Mouse (Mus musculus) brown adipose tissue, adult 24 weeks (tissue): ENCODE data around the gene Tmem79. TPM values are rescaled to one million over a fixed set of nuclear protein-coding genes. Genes with fewer than 3 reads are reported as not detected.

Experiments used
- H3K27ac ChIP-seq: fragments of 200-500 bp; replicated peaks from 2 replicates; pipeline ENCODE4 v1.5.1; 2012; ENCODE audit warnings: low read depth, mild to moderate bottlenecking, low read length
- H3K4me1 ChIP-seq: fragments of 200-500 bp; 2 replicates; pipeline ENCODE4 v1.6.1; 2012; ENCODE audit warnings: low read length, mixed read lengths; ENCODE audit not compliant: control insufficient read depth, insufficient read depth, insufficient read length
- H3K4me3 ChIP-seq: fragments of 200-500 bp; 2 replicates; pipeline ENCODE4 v1.5.1; 2012; ENCODE audit warnings: low read depth, mild to moderate bottlenecking, low read length, moderate library complexity; ENCODE audit not compliant: insufficient read depth
- polyA plus RNA-seq: library from polyadenylated mRNA; stranded (reverse); fragments of >200 nt; gene quantifications from 2 replicates; pipeline ENCODE4 v1.2.4, GENCODE M21; 2012; ENCODE audit not compliant: missing spikeins, insufficient read depth, insufficient read length

The Tmem79 gene
- polyA plus RNA-seq, 1 experiment: 89.9 TPM

DNA sequence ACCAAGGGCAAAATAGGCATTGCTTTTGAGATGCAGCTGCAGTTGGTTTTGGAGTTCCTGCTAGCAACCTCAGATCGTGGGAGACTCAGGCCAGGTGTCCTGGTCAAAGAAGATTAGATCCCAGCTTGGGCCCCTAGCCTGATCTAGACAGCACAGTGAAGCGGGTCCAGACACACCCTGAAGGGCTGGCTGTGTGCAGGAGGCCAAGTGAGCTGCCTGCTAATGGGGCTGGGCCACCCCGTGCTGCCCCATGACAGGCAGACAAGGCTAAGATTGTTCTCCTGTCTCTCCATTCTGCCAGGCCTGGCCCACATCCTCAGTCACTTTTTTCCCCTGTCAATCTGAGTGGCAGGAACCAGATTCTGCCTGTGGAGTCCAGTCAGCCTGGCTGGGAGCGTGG lies 27.8 kb upstream of the Tmem79 start:
- H3K27ac ChIP-seq: no peak overlapping the region
- no peak overlapping the region for H3K4me3 ChIP-seq
- H3K4me1 ChIP-seq: peaks cover 2% of the 10 kb centered on the region; the same call in 1 of the 2 replicates

DNA sequence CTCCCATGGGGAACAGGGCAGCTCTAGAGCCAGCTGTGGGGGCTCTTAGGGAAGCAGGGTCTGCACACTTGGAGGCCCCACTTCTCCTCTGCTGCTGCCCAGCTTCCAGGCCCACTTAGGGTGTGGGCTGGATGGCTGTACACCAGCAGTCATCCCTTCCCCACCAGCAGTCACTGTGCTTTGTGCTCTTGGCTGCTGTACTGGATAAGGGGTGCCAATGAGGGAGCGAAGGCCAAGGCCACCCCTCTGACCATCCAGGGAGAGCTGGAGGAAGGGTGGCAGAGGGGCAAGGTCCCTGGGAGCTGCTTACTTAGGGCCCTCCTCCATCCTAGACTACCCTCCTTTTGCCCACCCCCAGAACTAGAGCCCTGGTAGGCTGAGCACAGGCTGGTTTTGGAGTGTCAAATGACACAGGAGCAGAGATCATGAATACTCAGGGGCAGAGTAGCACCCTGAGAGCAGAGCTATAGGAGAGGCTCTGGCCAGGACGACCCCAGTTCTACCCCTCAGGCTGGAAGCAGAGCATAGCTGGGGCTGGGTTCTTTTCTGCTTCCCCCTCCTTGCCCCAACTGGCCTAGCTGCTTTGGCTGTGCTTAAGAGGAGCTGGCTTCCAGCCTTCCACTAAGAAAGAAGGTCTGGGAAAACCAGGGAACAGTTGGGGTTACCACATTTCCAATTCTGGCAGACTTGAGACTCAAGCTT lies 25.8 kb upstream of the Tmem79 start:
- 0 out of 2 replicates have a peak overlapping the region, but pooled peaks have one; percentile 15 for H3K27ac ChIP-seq
- H3K4me1 ChIP-seq: peaks cover 2% of the 10 kb centered on the region; the same call in 1 of the 2 replicates
- H3K4me3 ChIP-seq: no peak overlapping the region

DNA sequence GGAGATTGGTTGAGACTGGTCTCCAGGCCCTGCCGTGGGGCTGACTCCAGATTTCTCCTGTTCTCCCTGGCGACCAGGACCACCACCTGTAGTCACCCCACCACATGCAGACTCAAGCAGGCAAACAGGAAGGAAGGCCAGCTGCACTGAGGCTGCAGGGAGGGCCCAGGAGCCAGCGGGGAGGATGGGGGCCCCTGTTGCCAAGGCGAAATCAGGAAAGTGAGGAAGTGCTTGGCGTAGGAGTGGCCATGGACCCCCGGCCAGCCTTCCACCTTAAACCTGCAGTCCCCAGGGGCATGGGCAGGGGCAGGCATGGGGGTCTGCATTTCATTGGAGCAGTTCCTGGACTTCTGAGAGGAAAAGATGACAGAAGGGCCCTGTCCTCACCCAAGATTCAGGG lies 25.1 kb upstream of the Tmem79 start:
- Histone ChIP-seq H3K4me1 (peaks cover 5% of the 10 kb centered on the region; the same call in 1 of the 2 replicates), H3K4me3 (no peak overlapping the region), H3K27ac (no peak overlapping the region)

DNA sequence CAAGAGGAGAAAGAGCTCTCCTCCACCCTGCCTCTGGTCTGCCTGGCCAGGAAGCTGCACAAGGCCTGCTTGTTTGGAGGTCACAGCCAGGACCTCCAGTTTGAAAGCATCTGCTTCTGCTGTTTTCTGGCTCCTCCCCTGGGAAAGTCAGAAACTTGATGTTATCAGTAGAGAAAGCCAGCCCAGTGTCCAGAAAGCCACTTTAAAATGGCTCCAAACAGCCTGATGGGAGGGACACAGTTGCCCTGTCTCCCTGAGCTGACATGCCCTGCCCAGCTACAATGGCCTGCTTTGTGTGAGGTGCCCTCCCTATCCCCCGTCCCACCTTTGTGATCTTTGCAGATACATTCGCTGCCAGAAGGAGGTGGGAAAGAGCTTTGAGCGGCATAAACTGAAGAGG lies 24.0 kb upstream of the Tmem79 start:
- Histone ChIP-seq H3K27ac (no peak overlapping the region), H3K4me1 (peaks cover 8% of the 10 kb centered on the region; the same call in 1 of the 2 replicates), H3K4me3 (no peak overlapping the region)

DNA sequence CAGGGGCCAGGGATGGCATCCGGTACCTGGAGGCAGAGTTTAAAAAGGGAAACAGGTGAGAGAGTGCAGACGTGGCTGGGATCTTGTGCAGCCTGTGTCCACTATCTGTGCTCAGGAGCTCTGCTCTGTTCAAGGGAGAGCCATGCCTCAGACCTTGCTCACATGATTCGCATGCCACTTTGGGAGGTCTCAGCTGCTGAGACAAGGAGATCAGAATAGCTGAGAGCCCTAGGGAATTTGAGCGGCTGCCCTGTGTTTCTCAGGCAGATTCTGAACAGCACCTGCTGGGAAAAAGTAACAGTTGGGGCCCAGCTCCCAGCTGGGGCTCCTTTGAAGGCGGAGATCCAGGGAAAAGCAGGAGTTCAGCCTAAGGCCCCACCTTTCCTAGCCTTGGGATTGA lies 23.6 kb upstream of the Tmem79 start:
- H3K4me1 ChIP-seq: peaks cover 5% of the 10 kb centered on the region; the same call in 1 of the 2 replicates
- no peak overlapping the region for H3K4me3 ChIP-seq
- H3K27ac ChIP-seq: no peak overlapping the region

DNA sequence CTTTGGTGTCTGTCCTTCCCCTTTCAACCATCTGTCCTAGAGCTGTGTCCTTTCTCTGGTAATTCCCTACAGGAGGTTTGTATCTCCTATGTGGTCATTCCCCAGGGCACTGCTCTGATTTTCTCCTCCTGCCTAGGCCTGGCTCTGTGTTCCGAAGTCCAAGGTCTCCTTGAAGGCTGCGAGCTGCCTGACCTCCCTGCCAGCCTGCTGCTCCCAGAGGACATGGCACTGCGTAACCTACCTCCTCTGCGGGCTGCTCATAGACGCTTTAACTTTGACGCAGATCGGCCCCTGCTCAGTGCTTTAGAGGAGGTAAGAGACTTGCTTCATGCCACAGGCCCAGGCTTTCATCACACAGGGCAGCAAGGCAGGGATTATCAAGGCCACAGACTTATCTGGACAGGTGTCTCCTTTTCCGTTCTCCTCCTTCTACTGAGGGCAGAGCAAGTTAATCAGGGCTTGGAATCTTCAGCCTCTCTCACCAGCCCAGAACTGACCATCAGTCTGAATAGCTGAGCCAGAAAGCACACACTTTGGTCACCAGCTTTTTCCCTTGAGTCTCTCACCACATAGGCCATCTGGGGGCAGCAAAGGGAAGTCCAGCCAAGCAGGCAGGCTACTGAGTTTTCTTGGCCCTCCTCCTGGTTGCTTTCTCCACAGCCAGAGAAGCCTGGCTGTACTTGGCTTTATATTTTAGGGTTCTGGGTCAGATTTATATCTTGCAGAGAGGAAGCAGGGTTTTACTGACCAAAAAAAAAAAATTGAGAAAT lies 18.6 kb upstream of the Tmem79 start:
- no peak overlapping the region for H3K4me3 ChIP-seq
- peaks cover 9% of the 10 kb centered on the region for H3K4me1 ChIP-seq
- peak overlapping the region; percentile 96 for H3K27ac ChIP-seq

DNA sequence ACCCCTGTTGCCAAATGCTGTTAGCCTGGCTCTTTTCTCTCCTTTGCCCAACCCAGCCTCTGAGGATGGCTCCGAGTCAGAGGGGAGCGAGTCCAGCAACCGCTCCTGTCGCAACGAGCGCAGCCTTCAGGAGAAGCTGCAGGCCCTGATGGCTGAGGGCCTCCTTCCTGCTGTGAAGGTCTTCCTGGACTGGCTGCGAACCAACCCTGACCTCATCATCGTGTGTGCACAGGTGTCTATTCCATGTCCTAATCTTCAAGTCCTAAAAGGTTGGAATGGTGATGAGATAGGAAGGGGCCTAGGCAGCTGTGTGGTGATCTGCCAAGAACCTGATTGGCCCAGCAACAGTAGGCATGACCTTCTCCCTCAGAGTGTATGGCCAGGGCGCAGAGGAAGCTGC lies 17.0 kb upstream of the Tmem79 start:
- no peak overlapping the region for H3K4me3 ChIP-seq
- H3K27ac ChIP-seq: peak overlapping the region; percentile 91
- peaks cover 9% of the 10 kb centered on the region for H3K4me1 ChIP-seq

DNA sequence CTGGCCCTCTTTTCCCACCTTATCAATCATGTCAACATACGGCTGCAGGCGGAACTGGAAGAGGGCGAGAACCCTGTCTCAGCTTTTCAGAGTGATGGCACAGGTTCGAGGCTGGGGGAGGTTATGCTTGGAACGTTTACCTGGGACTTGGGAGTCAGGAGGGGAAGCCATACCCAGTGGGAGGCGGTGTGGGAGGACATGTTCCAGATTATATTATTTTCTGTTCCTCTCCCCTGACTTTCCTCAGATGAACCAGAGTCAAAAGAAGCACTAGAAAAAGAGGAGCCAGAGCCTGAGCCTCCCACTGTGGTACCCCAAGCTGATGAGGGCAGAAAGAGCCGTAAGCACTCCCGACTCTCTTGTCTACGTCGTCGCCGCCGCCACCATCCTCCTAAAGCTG lies 14.8 kb upstream of the Tmem79 start:
- no peak overlapping the region for H3K27ac ChIP-seq
- H3K4me3 ChIP-seq: no peak overlapping the region
- H3K4me1 ChIP-seq: peaks cover 4% of the 10 kb centered on the region; the same call in 1 of the 2 replicates

DNA sequence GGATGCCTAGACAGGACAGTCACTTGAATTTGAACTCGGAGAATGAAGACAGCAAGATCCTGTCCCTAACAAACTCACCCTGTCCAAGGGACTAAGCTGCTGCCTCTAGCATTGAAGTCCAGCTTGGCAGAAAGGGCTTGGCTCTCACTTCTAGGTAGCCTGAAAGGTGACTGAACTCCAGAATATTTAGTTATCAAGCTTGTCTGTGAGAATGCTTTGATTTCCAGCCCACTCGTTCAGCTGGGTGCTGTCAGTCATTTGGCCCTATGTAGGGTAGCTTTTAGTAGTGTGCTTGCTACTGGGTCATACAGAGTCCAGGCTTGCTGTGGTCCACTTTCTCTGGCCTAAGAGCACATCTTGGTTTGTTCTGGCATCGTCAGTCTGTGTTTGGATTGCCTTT lies 3.1 kb upstream of the Tmem79 start:
- Histone ChIP-seq H3K27ac (peak overlapping the region; percentile 5; the same call in 1 of the 2 replicates), H3K4me1 (peaks cover 4% of the 10 kb centered on the region; the same call in 1 of the 2 replicates), H3K4me3 (no peak overlapping the region)

DNA sequence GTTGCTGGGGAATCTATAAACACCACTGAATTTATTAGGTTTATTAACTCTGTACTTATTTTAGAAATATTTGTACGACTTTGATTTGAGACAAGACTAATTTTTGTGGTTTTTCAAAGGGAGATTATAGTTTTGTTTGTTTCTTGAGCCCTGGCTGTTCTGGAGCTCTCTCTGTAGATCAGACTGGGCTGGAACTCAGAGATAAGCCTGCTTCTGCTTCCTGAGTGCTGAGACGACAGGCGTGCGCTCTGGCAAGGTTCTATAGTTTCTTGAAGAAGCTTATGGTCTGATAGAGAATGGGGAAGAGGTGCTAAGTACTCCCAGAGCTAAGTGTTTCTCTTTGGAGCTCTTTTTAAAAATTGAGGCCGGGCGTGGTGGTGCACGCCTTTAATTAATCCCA lies 2.4 kb upstream of the Tmem79 start:
- Histone ChIP-seq H3K27ac (no peak overlapping the region), H3K4me1 (peaks cover 4% of the 10 kb centered on the region; the same call in 1 of the 2 replicates), H3K4me3 (no peak overlapping the region)

DNA sequence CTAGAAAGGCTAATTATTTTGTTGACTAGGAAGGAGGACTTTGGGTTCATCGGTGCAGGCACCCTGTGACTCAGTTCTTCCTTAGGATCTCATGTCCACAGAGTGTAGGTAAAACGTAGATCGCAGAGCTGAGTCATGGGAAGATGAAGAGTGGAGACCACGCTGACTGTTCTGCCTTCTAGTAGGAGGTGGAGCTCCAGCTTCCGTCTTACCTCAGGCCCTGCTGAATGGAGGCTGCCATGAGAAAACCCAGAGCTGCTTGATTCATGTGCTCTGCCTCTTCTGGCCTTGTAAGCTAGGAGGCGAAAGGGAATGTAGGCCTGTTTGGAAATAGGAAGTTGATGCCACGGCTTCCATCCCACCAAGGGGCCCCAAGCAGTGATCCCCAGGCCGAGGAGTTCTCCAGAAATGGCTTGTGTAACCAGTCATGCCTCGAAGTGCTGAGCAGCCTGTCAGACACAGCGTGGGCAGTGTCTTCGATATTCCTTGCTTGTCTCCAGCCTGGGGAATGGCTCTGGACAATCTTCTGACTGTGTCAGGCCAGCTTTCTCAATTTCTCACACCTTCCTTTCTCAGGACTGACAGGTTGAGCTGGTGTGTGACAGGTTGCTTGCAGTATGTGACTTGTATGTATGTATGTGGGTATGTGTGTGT lies 1.5 kb upstream of the Tmem79 start:
- Histone ChIP-seq H3K4me3 (peak overlapping the region; percentile 36), H3K27ac (peak overlapping the region; percentile 65), H3K4me1 (peaks cover 8% of the 10 kb centered on the region; the same call in 1 of the 2 replicates)

DNA sequence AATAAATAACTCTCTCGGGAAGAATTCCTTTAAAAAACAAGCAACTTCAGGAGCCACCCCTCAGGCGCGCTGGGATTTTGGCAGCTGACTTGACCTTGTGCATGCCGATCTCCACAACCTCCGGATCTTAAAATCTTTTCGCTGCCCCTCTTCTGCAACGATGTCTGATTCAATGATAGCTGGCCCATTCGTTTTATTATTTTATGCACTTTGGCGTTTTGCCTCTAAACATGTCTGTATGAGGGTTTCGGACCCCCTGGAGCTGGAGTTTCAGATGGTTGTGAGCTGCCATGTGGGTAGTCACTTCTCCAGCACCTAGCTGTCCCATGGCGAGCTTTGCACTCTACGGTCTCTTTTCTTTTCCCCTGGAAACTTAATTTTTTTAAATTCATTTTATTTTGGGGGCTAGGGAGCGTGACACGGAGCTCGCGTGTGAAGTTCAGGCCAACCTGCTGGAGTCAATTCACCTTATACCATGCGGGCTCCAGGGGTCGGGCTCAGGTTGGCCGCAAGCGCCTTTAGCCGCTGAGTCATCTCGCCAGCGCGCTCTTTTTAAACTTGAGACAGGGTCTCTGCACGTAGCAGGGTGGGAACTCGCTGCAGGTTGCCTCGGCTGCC lies 403 bp downstream of the Tmem79 start:
- H3K4me3 ChIP-seq: peak overlapping the region; percentile 93
- peak overlapping the region; percentile 87 for H3K27ac ChIP-seq
- peaks cover 12% of the 10 kb centered on the region; the same call in 1 of the 2 replicates for H3K4me1 ChIP-seq

DNA sequence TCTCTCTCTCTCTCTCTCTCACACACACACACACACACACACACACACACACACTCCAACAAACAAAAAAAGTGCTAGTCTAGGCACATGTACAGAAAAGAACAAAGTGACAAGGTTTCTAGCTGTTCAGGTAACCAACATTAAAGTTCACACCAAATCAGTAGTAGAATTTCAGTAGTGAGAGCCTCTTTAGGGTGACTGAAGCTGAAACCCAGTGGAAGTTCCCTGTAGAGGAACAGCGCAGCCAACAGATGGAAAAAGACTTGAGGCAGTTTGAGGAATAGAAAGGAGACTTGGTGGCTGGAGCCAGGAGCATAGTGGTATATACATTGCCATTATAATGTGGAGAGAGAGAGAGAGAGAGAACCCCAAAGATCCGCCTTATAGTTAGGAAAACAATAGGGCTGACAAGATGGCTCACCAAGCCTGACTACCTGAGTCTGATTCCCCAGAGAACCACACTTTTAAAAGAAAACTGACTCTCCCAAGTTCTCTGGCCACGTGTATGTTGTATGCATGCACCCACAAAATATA lies 979 bp downstream of the Tmem79 start:
- peaks cover 12% of the 10 kb centered on the region; the same call in 1 of the 2 replicates for H3K4me1 ChIP-seq

DNA sequence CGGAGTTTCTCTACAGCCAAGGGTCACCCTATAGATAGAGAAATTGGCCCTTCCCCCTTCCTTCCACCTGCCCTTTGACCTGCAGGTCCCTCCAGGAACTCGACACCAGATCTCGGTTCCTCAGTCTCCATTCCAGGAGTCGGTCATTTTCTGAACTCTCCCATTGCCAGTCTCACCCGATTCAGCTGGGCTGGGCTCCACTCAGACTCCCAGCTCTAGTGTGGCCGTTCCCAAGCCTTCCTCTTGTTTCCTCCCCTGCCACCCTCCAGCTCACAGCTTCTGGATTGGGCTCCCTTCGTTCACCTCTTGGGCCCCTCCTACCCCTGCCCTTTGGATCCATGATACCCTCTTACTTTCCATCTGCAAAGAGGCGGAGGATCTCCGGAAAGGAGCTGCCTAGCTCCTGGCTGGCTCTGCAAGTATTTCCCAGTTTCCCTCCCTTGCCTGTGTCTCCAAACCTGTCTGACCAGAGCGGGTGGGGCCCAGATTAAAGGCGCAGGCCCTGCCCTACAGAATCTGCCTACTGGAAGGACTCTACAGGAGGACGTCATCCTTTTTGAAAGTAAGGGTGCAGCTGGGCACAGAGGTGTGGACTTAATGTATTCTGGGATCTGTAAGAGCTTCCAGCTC lies 1.8 kb downstream of the Tmem79 start:
- Histone ChIP-seq H3K4me1 (peaks cover 12% of the 10 kb centered on the region; the same call in 1 of the 2 replicates), H3K27ac (peak overlapping the region; percentile 44), H3K4me3 (peak overlapping the region; percentile 93)

More for the DNA sequence above, 979 bp downstream of the Tmem79 start:
- Histone ChIP-seq H3K27ac (peak overlapping the region; percentile 74), H3K4me3 (peak overlapping the region; percentile 93)
